In genomic region chr5:147031281-147031680, GRCm38 (mm10) we compare ENCODE assay signal across 25 mouse cellular contexts. TPM values are rescaled to one million over a fixed set of nuclear protein-coding genes. Genes with fewer than 3 reads are reported as not detected.
A peak's percentile ranks its signal among the peaks of the same experiment; 100 is the strongest.
DNase-seq lines count a peak whose midpoint lies in the region; ATAC-seq and TF ChIP-seq lines count a peak whose summit lies in the region.
"Had no signal": no experiment of that assay in that cellular context is flagged by ENCODE, and none has a peak within 500 bp of the region (broad histone marks: within the 10 kb centered on the region; RNA-seq: fewer than 3 reads in every experiment).

No protein-coding gene starts in this region.

- ATAC-seq in cerebellum, adult (ENCODE audit: insufficient number of reproducible peaks, low FRiP score, low TSS enrichment), result no peak
- no peak for ATAC-seq in hindbrain, embryonic 16.5 days
- ATAC-seq: midbrain, embryonic 15.5 days had no signal

- TF ChIP-seq CTCF in left cerebral cortex, adult 2 months (IDR thresholded peaks at IDR 0.05), result no peak

- H3K9me3 ChIP-seq in heart, embryonic 10.5 days, result no peaks in the 10 kb centered on the region
- no peaks in the 10 kb centered on the region for H3K9me3 ChIP-seq in hindbrain, embryonic 16.5 days (ENCODE audit: control insufficient read depth, low read length)
- H3K9me3 ChIP-seq: embryonic facial prominence, embryonic 13.5 days; forebrain, embryonic 12.5 days; limb, embryonic 15.5 days; liver, embryonic 15.5 days; midbrain, embryonic 15.5 days; neural tube, embryonic 12.5 days had no signal

- peak; percentile 48 for DNase-seq in cerebellum, adult 11-12 months
- DNase-seq in heart, adult 8-10 months (ENCODE audit: low spot score), result peak; percentile 46
- DNase-seq in heart, embryonic 10.5 days (ENCODE audit: low spot score), result no peak
- no peak for DNase-seq in left cerebral cortex, adult 2 months (ENCODE audit: extremely low spot score in 1 of 2, low spot score in 2 of 2)
- no peak for DNase-seq in left cerebral cortex, postnatal 25 days (ENCODE audit: low spot score in 2 of 2)
- DNase-seq: adrenal gland, postnatal 10 days; cerebellum, postnatal 14 days; embryo, embryonic 11 days; kidney, adult 18-20 months; right cerebral cortex, postnatal 14 days; spleen, adult 18-20 months; thymus, adult 18-20 months; thymus, postnatal 36 days had no signal

- no peak overlapping the region for H3K27ac ChIP-seq in heart, embryonic 10.5 days
- H3K27ac ChIP-seq in left cerebral cortex, adult 2 months, result peak overlapping the region; percentile 57; the same call in 1 of the 2 replicates
- H3K27ac ChIP-seq in brown adipose tissue, adult 24 weeks (replicated peaks; ENCODE audit: low read depth, low read length), result peak overlapping the region; percentile 60
- no peak overlapping the region for H3K27ac ChIP-seq in hindbrain, embryonic 16.5 days (ENCODE audit: low read depth, low read length)
- H3K27ac ChIP-seq: embryonic facial prominence, embryonic 13.5 days; forebrain, embryonic 12.5 days; kidney, postnatal 0 days; limb, embryonic 15.5 days; liver, embryonic 15.5 days; macrophage; midbrain, embryonic 15.5 days; neural tube, embryonic 12.5 days had no signal

- intact Hi-C loops in left cerebral cortex, adult 2 months (cut with DNase I), result no loop called here
- intact Hi-C loops in left cerebral cortex, postnatal 25 days (cut with DNase I), result no loop called here

- H3K4me1 ChIP-seq in heart, embryonic 10.5 days, result peaks cover 3% of the 10 kb centered on the region
- peaks cover 24% of the 10 kb centered on the region for H3K4me1 ChIP-seq in brown adipose tissue, adult 24 weeks (ENCODE audit: control insufficient read depth, insufficient read depth, insufficient read length, low read length)
- no peaks in the 10 kb centered on the region for H3K4me1 ChIP-seq in hindbrain, embryonic 16.5 days (ENCODE audit: control insufficient read depth, insufficient read depth, low read depth, low read length)
- H3K4me1 ChIP-seq: forebrain, embryonic 12.5 days; limb, embryonic 15.5 days; liver, embryonic 15.5 days; midbrain, embryonic 15.5 days had no signal

- no peak overlapping the region for H3K4me3 ChIP-seq in heart, embryonic 10.5 days
- H3K4me3 ChIP-seq in left cerebral cortex, adult 2 months, result no peak overlapping the region
- no peak overlapping the region for H3K4me3 ChIP-seq in brown adipose tissue, adult 24 weeks (ENCODE audit: insufficient read depth, low read depth, low read length)
- no peak overlapping the region for H3K4me3 ChIP-seq in hindbrain, embryonic 16.5 days (ENCODE audit: low read length)
- H3K4me3 ChIP-seq: embryonic facial prominence, embryonic 13.5 days; erythroblast, embryonic 14.5 days; forebrain, embryonic 12.5 days; limb, embryonic 15.5 days; liver, embryonic 15.5 days; midbrain, embryonic 15.5 days; neural tube, embryonic 12.5 days had no signal

- WGBS in heart, embryonic 10.5 days, result 87% methylated on average over 14 of the region's 14 CpGs
- 88% methylated on average over 14 of the region's 14 CpGs for WGBS in hindbrain, embryonic 16.5 days

- H3K36me3 ChIP-seq in heart, embryonic 10.5 days, result peaks cover 57% of the 10 kb centered on the region
- H3K36me3 ChIP-seq in hindbrain, embryonic 16.5 days (ENCODE audit: control insufficient read depth, insufficient read depth, low read length), result no peaks in the 10 kb centered on the region
- H3K36me3 ChIP-seq: midbrain, embryonic 15.5 days had no signal

- no peaks in the 10 kb centered on the region for H3K27me3 ChIP-seq in heart, embryonic 10.5 days (ENCODE audit: insufficient read depth, poor library complexity, severe bottlenecking)
- H3K27me3 ChIP-seq in hindbrain, embryonic 16.5 days (replicated peaks; ENCODE audit: control insufficient read depth, insufficient read depth, low read length), result no peaks in the 10 kb centered on the region
- H3K27me3 ChIP-seq: embryonic facial prominence, embryonic 13.5 days; forebrain, embryonic 12.5 days; limb, embryonic 15.5 days; liver, embryonic 15.5 days; midbrain, embryonic 15.5 days; neural tube, embryonic 12.5 days had no signal

- no peak overlapping the region for H3K4me2 ChIP-seq in hindbrain, embryonic 16.5 days (ENCODE audit: low read length)
- H3K4me2 ChIP-seq: embryonic facial prominence, embryonic 13.5 days; forebrain, embryonic 12.5 days; limb, embryonic 15.5 days; liver, embryonic 15.5 days; midbrain, embryonic 15.5 days; neural tube, embryonic 12.5 days had no signal

- no peak overlapping the region for H3K9ac ChIP-seq in hindbrain, embryonic 16.5 days (ENCODE audit: low read depth, low read length)
- H3K9ac ChIP-seq: embryonic facial prominence, embryonic 13.5 days; forebrain, embryonic 12.5 days; limb, embryonic 15.5 days; liver, embryonic 15.5 days; midbrain, embryonic 15.5 days; neural tube, embryonic 12.5 days had no signal

RNA-seq across cellular contexts. Expression of gene Lnx2, which starts 45.1 kb away (rescaled TPM):
- 10 to 100 TPM in 2 of 4 experiments, 1 to 10 TPM in 2; 7.4 to 11.5 (median 9.4) TPM for total RNA-seq in heart, adult 8-10 months (2022)
- polyA plus RNA-seq in heart, embryonic 10.5 days (2016; fragmentation: Nextera tagmentation; extraction: Ambion mirVana), result 7.7 and 10.0 TPM in 2 replicates
- 1 to 10 TPM; 5.8 to 6.3 TPM for total RNA-seq in left cerebral cortex, adult 2 months (2021)
- 1 to 10 TPM; 5.1 to 6.3 TPM for total RNA-seq in left cerebral cortex, postnatal 25 days (2021)
- polyA plus RNA-seq in brown adipose tissue, adult 24 weeks (2012; ENCODE audit: insufficient read depth, insufficient read length, missing spikeins), result 6.6 and 7.0 TPM in 2 replicates
- 4.5 and 6.2 TPM in 2 replicates for polyA plus RNA-seq in hindbrain, embryonic 16.5 days (2015; fragmentation: Nextera tagmentation; extraction: Ambion mirVana)

RNA-seq across cellular contexts. Expression of gene Polr1d, which starts 45.6 kb away (rescaled TPM):
- 10 to 100 TPM; 66.0 to 75.4 (median 70.5) TPM for total RNA-seq in heart, adult 8-10 months (2022)
- polyA plus RNA-seq in heart, embryonic 10.5 days (2016; fragmentation: Nextera tagmentation; extraction: Ambion mirVana), result 114 and 129 TPM in 2 replicates
- total RNA-seq in left cerebral cortex, adult 2 months (2021), result 10 to 100 TPM; 66.8 to 67.0 TPM
- total RNA-seq in left cerebral cortex, postnatal 25 days (2021), result 10 to 100 TPM; 72.0 to 72.9 TPM
- 203 and 223 TPM in 2 replicates for polyA plus RNA-seq in brown adipose tissue, adult 24 weeks (2012; ENCODE audit: insufficient read depth, insufficient read length, missing spikeins)
- polyA plus RNA-seq in hindbrain, embryonic 16.5 days (2015; fragmentation: Nextera tagmentation; extraction: Ambion mirVana), result 96.0 and 105 TPM in 2 replicates

Comparison
In these comparisons a context has a peak if more than half of its experiments do, and no peak if none do; other contexts are left out.
1. DNase-seq: peak in cerebellum, adult 11-12 months (single experiment) and heart, adult 8-10 months (single experiment); none in heart, embryonic 10.5 days (single experiment), left cerebral cortex, adult 2 months (0 of 2) and left cerebral cortex, postnatal 25 days (0 of 2).
2. H3K27ac ChIP-seq: peak in left cerebral cortex, adult 2 months (single experiment) and brown adipose tissue, adult 24 weeks (single experiment); none in heart, embryonic 10.5 days (single experiment) and hindbrain, embryonic 16.5 days (single experiment).